Mouse (Mus musculus) gastrocnemius, postnatal 4 days (tissue): ENCODE measurements around the gene Agrp. TPM values are rescaled to one million over a fixed set of nuclear protein-coding genes. Genes with fewer than 3 reads are reported as not detected.

Source experiments
- DNase-seq, 2 experiments: peaks; one replicate each; pipeline ENCODE4 v3.0.0; 2021 to 2022; ENCODE audit warnings: low spot score in 2 of 2, mixed read lengths in 2 of 2
- microRNA-seq: library from miRNA; unstranded; fragments of <30 nt; microRNA quantifications from one replicate; pipeline ENCODE4 v1.2.0, GENCODE M21; 2021
- total RNA-seq, 2 experiments: library from RNA; stranded (reverse); gene quantifications; 2 replicates each; pipeline ENCODE4 v1.2.3; 2021

Gene Agrp
- total RNA-seq, 2 experiments from 2014 or later: 0.59 TPM; not detected in 1

GRCm38 (mm10) chr8:105521061-105521460 is 116.1 kb downstream of the Agrp start:
- DNase-seq: no peak

- no peak for DNase-seq
Observed at GRCm38 (mm10) chr8:105520521-105520920, 116.7 kb downstream of the Agrp start.

GRCm38 (mm10) chr8:105519591-105519990 is 117.6 kb downstream of the Agrp start:
- no peak for DNase-seq

- peak; percentile 51 to 72 for DNase-seq
Observed at GRCm38 (mm10) chr8:105518436-105519313, 118.5 kb downstream of the Agrp start, which contains the start of gene Hsd11b2. Gene Hsd11b2, plus strand, starts transcription at chr8:105518755.

GRCm38 (mm10) chr8:105517346-105517745 is 119.8 kb downstream of the Agrp start:
- DNase-seq: no peak

Small RNA genes within 50 kb of the gene (microRNA-seq; reads per million reads assigned to microRNA genes)
- gene Mir1966: 0.63 reads per million

Other genes starting within 250 kb of the Agrp start
- not detected for gene Kctd19, start 223.9 kb downstream of the Agrp start, total RNA-seq
- 1 to 10 TPM; 1.6 to 1.7 TPM for gene Lrrc36, start 223.8 kb downstream of the Agrp start, total RNA-seq
- gene Tppp3, start 165.9 kb downstream of the Agrp start, total RNA-seq: 100 to 1,000 TPM; 527 to 572 TPM
- 10 to 100 TPM; 21.0 to 21.6 TPM for gene Zdhhc1, start 140.5 kb downstream of the Agrp start, total RNA-seq
- gene Hsd11b2, start 118.6 kb downstream of the Agrp start, total RNA-seq: 10 to 100 TPM; 13.3 to 14.8 TPM
- 10 to 100 TPM; 71.8 to 71.9 TPM for gene Atp6v0d1, start 71.3 kb downstream of the Agrp start, total RNA-seq
- gene Ripor1, start 32.1 kb downstream of the Agrp start, total RNA-seq: 10 to 100 TPM; 31.9 to 32.4 TPM
- 10 to 100 TPM; 57.4 to 58.4 TPM for gene Ctcf, start 825 bp downstream of the Agrp start, total RNA-seq
- under 1 TPM; 0.26 to 0.74 TPM for gene Carmil2, start 48.9 kb upstream of the Agrp start, total RNA-seq
- 10 to 100 TPM; 23.1 to 24.0 TPM for gene Acd, start 63.7 kb upstream of the Agrp start, total RNA-seq
- gene Pard6a, start 63.8 kb upstream of the Agrp start, total RNA-seq: 1 to 10 TPM; 7.4 to 7.5 TPM
- not detected for gene 4933405L10Rik, start 70.3 kb upstream of the Agrp start, total RNA-seq
- 1 to 10 TPM; 4.4 to 5.1 TPM for gene Enkd1, start 70.8 kb upstream of the Agrp start, total RNA-seq
- gene Gfod2, start 121.3 kb upstream of the Agrp start, total RNA-seq: 1 to 10 TPM; 5.2 to 6.0 TPM
- 10 to 100 TPM; 28.6 to 32.3 TPM for gene Ranbp10, start 190.0 kb upstream of the Agrp start, total RNA-seq
- gene Tsnaxip1, start 190.3 kb upstream of the Agrp start, total RNA-seq: under 1 TPM; 0.74 to 0.75 TPM
- 10 to 100 TPM; 11.5 to 12.9 TPM for gene Cenpt, start 215.9 kb upstream of the Agrp start, total RNA-seq
- 10 to 100 TPM; 37.5 to 39.2 TPM for gene Thap11, start 217.7 kb upstream of the Agrp start, total RNA-seq
- gene Nutf2, start 223.2 kb upstream of the Agrp start, total RNA-seq: 10 to 100 TPM; 78.1 to 89.5 TPM
- 10 to 100 TPM; 38.8 to 44.5 TPM for gene Edc4, start 243.5 kb upstream of the Agrp start, total RNA-seq